Mouse (Mus musculus): ENCODE data around the gene Cacna1d. TPM values are rescaled to one million over a fixed set of nuclear protein-coding genes. Genes with fewer than 3 reads are reported as not detected.

The Cacna1d gene
- polyA plus RNA-seq, 1 experiment from 2014 or later = 7.0 TPM

DNA sequence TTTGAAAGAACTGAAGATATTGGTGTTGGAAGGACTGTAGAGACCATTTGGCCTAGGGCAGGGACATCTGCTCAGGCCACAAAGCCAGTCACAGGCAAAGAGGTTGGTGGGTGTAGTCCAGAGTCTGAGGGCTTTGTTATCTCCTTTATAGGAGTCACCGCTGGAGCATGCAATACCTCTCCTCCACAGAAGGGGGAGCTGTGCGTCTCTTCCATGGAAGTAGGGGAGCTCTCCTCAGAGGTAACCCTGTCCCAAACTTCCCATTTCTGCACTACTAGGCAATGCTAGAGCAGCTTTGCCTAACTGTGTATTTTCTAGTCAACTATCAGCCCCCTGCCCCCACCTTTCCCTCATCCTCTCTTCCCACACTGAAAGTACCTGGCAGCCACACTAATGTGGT, 382.2 kb downstream of the Cacna1d start:
- no peak overlapping the region for H3K9ac ChIP-seq
- H3K4me2 ChIP-seq = no peak overlapping the region
- 30% methylated on average over 2 of the region's 2 CpGs for WGBS
- no peaks in the 10 kb centered on the region for H3K4me1 ChIP-seq (replicated peaks)
- H3K27me3 ChIP-seq = no peaks in the 10 kb centered on the region
- no peak overlapping the region for H3K4me3 ChIP-seq
- no peak overlapping the region for H3K27ac ChIP-seq
- peaks cover 22% of the 10 kb centered on the region for H3K36me3 ChIP-seq
- no peaks in the 10 kb centered on the region for H3K9me3 ChIP-seq
- no peak for ATAC-seq (ENCODE audit: low FRiP score)

DNA sequence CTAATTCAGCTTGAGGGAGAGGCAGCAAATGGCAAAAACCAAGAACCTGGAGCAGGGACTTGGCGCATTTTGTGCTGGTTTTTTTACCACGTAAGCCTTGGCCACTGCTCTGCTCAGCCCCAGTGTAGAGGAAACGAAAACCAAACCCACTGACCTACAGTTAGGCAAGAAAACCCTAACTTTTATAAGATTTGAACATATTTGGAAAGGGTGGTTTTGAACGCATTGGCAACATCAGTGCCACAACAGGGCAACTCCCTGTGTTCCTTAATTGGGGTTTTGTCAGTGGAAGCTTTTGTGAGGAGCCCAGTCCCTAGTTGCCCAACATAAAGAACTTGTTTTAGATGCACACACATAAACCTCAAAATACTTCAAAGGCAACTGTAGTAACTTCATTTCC, 384.7 kb downstream of the Cacna1d start:
- ATAC-seq (ENCODE audit: low FRiP score) = no peak
- Histone ChIP-seq H3K4me3 (no peak overlapping the region), H3K9me3 (no peaks in the 10 kb centered on the region), H3K27ac (no peak overlapping the region), H3K36me3 (peaks cover 18% of the 10 kb centered on the region; the same call in 1 of the 2 replicates), H3K4me2 (no peak overlapping the region), H3K9ac (no peak overlapping the region), H3K4me1 (replicated peaks) (no peaks in the 10 kb centered on the region), H3K27me3 (no peaks in the 10 kb centered on the region)
- 92% methylated on average over 4 of the region's 4 CpGs for WGBS

DNA sequence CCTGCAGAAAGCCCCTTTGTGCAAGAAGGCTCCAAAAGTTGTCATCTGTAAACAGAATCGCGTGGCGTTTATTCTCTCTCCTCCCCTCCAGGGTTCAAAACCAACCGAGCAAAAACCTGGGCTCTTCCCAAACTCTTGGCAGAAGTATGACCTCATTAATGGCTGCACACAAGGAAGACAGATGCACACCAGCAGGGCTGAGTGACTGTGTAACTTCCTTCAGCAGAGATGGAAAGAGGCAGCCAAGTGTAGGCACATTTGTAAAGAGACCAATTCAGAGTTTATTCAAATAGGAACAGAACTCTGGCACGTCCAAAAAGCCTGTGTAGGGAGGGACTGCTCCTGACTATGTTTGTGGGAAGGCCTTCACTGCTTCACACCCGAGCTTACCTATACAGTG, 385.7 kb downstream of the Cacna1d start:
- no peak overlapping the region for H3K27ac ChIP-seq
- no peaks in the 10 kb centered on the region for H3K4me1 ChIP-seq (replicated peaks)
- H3K27me3 ChIP-seq = no peaks in the 10 kb centered on the region
- 67% methylated on average over 6 of the region's 6 CpGs for WGBS
- no peak overlapping the region for H3K4me3 ChIP-seq
- ATAC-seq (ENCODE audit: low FRiP score) = no peak
- H3K36me3 ChIP-seq = peaks cover 12% of the 10 kb centered on the region; the same call in 1 of the 2 replicates
- H3K4me2 ChIP-seq = no peak overlapping the region
- H3K9ac ChIP-seq = no peak overlapping the region
- H3K9me3 ChIP-seq = no peaks in the 10 kb centered on the region

DNA sequence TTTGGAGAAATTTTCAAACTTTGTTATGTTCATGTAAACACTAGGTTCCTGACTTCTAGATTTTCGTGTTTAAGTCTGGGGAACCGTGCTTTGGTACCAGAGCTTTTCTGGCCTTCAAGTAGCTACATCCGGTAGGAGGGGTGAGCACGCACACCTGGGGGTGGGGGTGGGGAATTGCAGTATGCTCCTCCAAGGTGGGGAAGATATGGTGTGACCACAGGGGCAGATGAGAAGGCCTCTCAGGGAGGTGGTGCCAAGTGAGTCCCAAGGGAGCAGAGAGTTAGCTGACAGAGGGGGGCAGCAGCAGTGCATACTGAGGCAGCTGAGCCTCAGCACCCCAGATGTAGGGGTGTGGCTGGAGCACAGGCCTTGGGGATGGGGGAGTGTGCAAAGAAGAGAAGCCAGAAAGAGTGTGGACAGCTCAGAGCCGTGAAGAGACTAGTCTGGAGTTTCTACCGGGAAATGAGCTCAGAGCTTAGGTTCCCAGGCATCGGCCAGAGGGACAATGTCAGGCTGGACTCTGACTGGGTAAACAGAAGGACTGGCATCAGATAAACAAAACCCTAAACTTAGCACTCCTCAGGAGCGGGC, 387.2 kb downstream of the Cacna1d start:
- Histone ChIP-seq H3K27ac (no peak overlapping the region), H3K9ac (no peak overlapping the region), H3K27me3 (no peaks in the 10 kb centered on the region), H3K36me3 (peaks cover 12% of the 10 kb centered on the region; the same call in 1 of the 2 replicates), H3K9me3 (no peaks in the 10 kb centered on the region), H3K4me1 (replicated peaks) (no peaks in the 10 kb centered on the region), H3K4me3 (no peak overlapping the region), H3K4me2 (no peak overlapping the region)
- WGBS = 69% methylated on average over 8 of the region's 8 CpGs
- no peak for ATAC-seq (ENCODE audit: low FRiP score)

DNA sequence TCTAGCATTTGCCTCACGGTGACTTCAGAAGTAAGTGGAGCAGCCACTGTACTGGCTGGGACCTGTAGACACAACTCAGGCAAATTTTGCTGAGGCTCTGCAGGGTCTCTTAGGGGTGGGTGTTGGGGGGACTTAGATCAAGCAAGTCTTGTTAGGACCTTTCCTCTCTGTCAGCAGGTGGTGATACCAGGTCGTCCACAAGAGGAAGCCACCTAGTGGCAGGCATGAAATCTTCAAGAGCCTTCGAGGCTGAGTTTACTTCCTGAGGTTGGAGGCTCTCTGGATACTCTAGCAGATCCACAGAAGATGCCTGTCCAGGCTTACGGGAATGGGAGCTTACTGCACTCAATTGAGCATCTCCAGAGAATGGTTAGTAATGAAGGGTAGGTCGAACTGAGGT, 394.0 kb downstream of the Cacna1d start:
- Histone ChIP-seq H3K27ac (no peak overlapping the region), H3K4me2 (no peak overlapping the region), H3K27me3 (no peaks in the 10 kb centered on the region), H3K4me1 (replicated peaks) (no peaks in the 10 kb centered on the region), H3K9me3 (no peaks in the 10 kb centered on the region), H3K9ac (no peak overlapping the region), H3K4me3 (no peak overlapping the region), H3K36me3 (peaks cover 37% of the 10 kb centered on the region)
- ATAC-seq (ENCODE audit: low FRiP score) = no peak
- 65% methylated on average over 5 of the region's 5 CpGs for WGBS

DNA sequence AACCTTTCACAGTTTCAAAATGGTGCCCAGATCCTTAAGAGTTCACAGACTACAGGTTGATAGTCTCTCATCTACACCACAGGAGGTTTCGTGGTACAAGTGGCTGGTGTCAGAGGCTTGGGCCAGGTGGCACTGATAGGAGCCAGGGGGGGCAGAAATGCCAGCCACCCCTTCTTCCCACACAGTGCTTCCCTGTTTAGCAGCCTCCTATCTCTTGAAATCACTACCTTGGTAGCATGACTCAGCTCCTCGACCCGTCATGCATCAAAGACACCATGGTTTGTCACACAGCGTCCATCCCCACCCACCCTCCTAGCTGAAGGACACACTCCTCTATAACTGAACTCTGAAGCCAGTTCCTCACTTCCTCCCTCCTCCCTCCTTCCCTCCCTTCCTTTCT, 398.8 kb downstream of the Cacna1d start:
- H3K4me3 ChIP-seq = no peak overlapping the region
- peaks cover 24% of the 10 kb centered on the region for H3K36me3 ChIP-seq
- no peaks in the 10 kb centered on the region for H3K9me3 ChIP-seq
- H3K9ac ChIP-seq = no peak overlapping the region
- no peak overlapping the region for H3K27ac ChIP-seq
- no peaks in the 10 kb centered on the region for H3K4me1 ChIP-seq (replicated peaks)
- H3K27me3 ChIP-seq = no peaks in the 10 kb centered on the region
- no peak overlapping the region for H3K4me2 ChIP-seq
- 82% methylated on average over 4 of the region's 4 CpGs for WGBS
- no peak for ATAC-seq (ENCODE audit: low FRiP score)

DNA sequence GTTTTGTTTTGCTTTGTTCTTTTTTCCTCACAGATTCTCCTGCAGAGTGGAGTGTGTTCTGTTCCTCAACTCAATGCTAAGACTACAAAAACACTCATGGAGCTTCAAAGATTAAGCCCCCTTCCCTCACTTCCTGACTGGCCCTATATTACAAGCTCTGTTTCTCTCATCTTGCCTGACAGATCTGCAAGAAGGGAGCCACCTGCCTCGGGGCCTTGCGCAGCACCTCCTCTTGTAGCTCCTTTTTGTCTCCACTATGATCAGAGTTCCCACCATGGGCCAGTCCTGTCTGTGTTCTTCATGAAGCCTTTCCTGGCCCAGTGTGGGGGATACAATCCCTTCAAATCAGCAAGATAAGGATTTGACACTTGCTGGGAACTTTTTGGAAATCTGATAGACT, 399.2 kb downstream of the Cacna1d start:
- H3K4me3 ChIP-seq = no peak overlapping the region
- H3K9me3 ChIP-seq = no peaks in the 10 kb centered on the region
- WGBS = 79% methylated on average over 2 of the region's 2 CpGs
- H3K4me1 ChIP-seq (replicated peaks) = no peaks in the 10 kb centered on the region
- peaks cover 22% of the 10 kb centered on the region for H3K36me3 ChIP-seq
- no peak overlapping the region for H3K4me2 ChIP-seq
- H3K27me3 ChIP-seq = no peaks in the 10 kb centered on the region
- H3K27ac ChIP-seq = no peak overlapping the region
- ATAC-seq (ENCODE audit: low FRiP score) = no peak
- H3K9ac ChIP-seq = no peak overlapping the region

DNA sequence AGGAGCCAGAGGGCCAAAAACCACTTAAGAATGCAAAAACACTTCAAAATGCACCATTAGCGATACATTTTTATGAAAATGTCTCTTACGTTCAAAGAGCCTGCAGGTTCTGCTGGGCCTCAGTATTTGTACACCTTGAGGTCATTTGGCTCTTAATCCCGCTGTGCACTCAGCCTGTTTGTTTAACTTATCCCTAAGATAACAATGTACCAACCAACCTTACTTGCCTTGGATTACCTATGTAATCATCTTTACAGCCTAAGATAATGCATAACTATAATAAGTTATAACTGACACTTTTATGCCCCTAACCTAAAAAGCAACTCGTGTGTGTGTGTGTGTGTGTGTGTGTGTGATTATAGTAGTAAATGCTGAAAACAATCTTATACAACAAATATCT, 411.5 kb downstream of the Cacna1d start:
- Histone ChIP-seq H3K4me1 (replicated peaks) (0 out of 2 replicates have a peak, but pooled peaks cover 4% of the 10 kb centered on the region), H3K27me3 (no peaks in the 10 kb centered on the region), H3K36me3 (peaks cover 28% of the 10 kb centered on the region), H3K9ac (no peak overlapping the region), H3K4me3 (no peak overlapping the region), H3K27ac (no peak overlapping the region), H3K4me2 (no peak overlapping the region), H3K9me3 (peaks cover 5% of the 10 kb centered on the region; the same call in 1 of the 2 replicates)
- no peak for ATAC-seq (ENCODE audit: low FRiP score)
- WGBS = 88% methylated on average over 4 of the region's 4 CpGs

DNA sequence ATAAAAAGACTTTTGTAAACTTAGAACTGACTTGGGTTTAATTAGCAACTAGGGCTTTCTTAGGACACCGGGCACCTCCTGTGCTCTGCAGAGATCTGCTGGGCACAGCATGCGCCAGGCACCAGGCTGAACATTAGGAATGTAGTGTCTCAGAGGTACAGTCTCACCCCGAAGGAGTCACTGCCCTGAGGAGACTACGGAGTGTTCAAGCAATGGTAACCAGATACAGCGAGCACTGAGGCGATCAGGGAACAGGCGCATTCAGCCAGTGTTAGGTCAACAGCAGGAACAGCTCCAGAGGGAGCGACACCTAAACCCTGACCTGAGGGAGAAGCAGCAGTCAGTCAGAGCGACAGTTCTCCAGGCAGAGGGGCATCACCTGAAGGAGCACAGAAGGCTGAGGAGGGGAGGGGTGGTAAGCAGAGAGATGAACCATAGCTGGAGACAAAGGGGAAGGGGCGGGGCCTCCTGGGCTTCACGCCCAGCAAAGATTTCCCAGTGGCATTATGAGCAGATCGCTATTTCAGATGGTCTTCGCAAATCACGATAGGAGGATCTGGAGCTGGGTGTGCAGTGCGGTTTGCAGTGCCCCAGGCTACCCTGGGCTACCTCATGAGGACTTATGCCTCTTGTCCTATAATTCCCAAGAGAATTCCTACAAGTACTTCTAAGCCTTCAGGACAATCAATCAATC, 413.0 kb downstream of the Cacna1d start:
- Histone ChIP-seq H3K36me3 (peaks cover 43% of the 10 kb centered on the region), H3K9ac (no peak overlapping the region), H3K27ac (no peak overlapping the region), H3K4me1 (replicated peaks) (0 out of 2 replicates have a peak, but pooled peaks cover 4% of the 10 kb centered on the region), H3K9me3 (peaks cover 5% of the 10 kb centered on the region; the same call in 1 of the 2 replicates), H3K27me3 (no peaks in the 10 kb centered on the region), H3K4me2 (no peak overlapping the region), H3K4me3 (no peak overlapping the region)
- ATAC-seq (ENCODE audit: low FRiP score) = no peak
- WGBS = 78% methylated on average over 15 of the region's 15 CpGs

DNA sequence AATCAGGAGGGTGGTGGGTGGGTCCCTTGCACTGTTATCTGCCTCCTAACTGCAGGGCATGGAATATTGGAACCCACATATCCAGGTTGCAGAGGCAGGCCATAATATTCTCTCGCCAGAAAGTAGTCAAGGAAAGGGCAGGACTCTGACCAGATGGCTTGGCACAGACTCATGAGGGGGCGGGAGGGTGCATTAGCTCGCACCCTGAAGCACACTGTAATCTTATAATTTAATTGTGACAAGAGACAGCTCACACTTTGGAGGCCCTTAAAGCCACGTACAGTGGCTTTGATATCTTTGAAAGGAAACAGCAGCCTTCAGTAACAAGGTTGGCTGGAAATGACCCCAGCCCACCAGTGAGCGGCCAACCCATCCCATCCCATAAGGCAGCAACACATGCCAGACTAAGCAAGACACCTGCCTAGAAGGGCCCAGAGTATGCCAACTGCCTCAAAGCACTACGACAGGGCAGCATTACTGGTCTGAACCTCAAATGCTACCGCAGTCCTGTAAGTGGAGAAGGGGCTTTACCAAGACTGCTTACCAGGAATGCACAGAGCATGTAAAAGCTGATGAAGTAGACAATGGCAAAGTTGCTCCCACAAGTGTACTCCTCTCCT, 415.9 kb downstream of the Cacna1d start:
- H3K27me3 ChIP-seq = no peaks in the 10 kb centered on the region
- WGBS = 87% methylated on average over 7 of the region's 7 CpGs
- no peak for ATAC-seq (ENCODE audit: low FRiP score)
- no peak overlapping the region for H3K9ac ChIP-seq
- no peaks in the 10 kb centered on the region for H3K9me3 ChIP-seq
- H3K4me2 ChIP-seq = no peak overlapping the region
- no peak overlapping the region for H3K27ac ChIP-seq
- peaks cover 46% of the 10 kb centered on the region for H3K36me3 ChIP-seq
- H3K4me1 ChIP-seq (replicated peaks) = 0 out of 2 replicates have a peak, but pooled peaks cover 4% of the 10 kb centered on the region
- no peak overlapping the region for H3K4me3 ChIP-seq

DNA sequence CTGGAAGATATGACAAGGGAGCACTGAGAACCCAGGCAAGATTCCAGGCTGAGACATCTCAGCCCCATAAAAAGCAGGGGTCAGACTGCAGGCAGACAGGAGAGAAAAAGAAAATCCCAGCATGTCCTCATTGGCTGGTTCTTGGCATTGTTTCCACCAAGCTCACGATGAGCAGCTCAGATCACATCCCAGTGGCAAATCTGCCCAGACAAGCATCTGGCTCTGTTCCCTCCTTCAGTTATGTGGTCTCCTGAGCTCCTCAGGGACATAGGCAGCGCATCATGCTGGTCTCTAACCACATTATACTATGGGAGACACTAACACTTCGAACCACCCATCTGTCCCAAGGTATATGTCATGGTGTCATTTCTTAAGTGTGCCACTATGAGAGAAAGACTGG, 422.7 kb downstream of the Cacna1d start:
- Histone ChIP-seq H3K4me2 (no peak overlapping the region), H3K9ac (no peak overlapping the region), H3K36me3 (peaks cover 22% of the 10 kb centered on the region), H3K27me3 (no peaks in the 10 kb centered on the region), H3K27ac (no peak overlapping the region), H3K9me3 (no peaks in the 10 kb centered on the region), H3K4me1 (replicated peaks) (no peaks in the 10 kb centered on the region), H3K4me3 (no peak overlapping the region)
- WGBS = 85% methylated on average over 3 of the region's 3 CpGs
- no peak for ATAC-seq (ENCODE audit: low FRiP score)

DNA sequence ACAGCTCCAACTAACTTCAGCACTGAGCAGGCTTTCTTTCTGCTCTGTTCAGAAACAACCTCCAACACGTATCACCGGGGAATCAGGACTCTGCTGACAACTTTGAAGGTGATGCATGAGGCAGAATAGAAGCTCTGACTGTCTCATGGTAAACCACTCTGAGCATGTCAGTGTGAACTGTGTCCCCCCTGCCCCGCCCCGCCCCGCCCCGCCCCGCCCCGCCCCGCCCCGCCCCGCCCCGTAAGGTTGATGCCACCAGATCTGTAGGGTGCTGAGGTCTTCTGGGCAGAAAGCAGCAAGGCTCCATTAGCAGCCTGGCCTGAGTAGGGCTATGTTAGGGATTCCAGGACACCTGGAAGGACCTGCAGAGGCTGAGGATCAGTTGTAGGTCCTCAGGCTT, 424.5 kb downstream of the Cacna1d start:
- Histone ChIP-seq H3K4me1 (replicated peaks) (no peaks in the 10 kb centered on the region), H3K9ac (no peak overlapping the region), H3K36me3 (peaks cover 16% of the 10 kb centered on the region), H3K4me3 (no peak overlapping the region), H3K9me3 (no peaks in the 10 kb centered on the region), H3K27ac (no peak overlapping the region), H3K27me3 (no peaks in the 10 kb centered on the region), H3K4me2 (no peak overlapping the region)
- ATAC-seq (ENCODE audit: low FRiP score) = no peak
- 89% methylated on average over 12 of the region's 12 CpGs for WGBS
